Mouse (Mus musculus) kidney, adult 8-10 months (tissue): ENCODE data around the gene Crim1.
"Not testable (repeated sequence)": the region's sequence is repeated elsewhere in the genome, so short reads cannot be mapped to it uniquely, and the experiment has no call there.

Source experiments
- DNase-seq, 2 experiments: peaks; one replicate each; pipeline ENCODE4 v3.0.0; 2022

The Crim1 gene

DNA sequence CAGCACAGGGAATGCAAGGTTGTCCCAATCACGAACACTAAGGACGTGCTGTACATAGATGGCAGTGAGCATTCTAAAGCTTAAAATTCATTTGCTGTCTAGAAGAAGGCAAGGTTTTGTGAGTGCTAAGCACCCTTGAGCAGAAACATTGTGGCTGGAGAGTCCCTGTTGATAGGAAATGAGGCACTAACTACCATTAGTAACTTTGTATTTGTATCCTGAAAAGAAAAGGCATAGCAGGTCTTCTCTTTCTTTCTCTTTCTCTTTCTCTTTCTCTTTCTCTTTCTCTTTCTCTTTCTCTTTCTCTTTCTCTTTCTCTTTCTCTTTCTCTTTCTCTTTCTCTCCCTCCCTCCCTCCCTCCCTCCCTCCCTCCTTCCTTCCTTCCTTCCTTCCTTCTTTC is 53.5 kb downstream of the Crim1 start:
- DNase-seq = not testable (repeated sequence)

GRCm38 (mm10) chr17:78254256-78254655 is 54.2 kb downstream of the Crim1 start:
- DNase-seq = no peak

DNA sequence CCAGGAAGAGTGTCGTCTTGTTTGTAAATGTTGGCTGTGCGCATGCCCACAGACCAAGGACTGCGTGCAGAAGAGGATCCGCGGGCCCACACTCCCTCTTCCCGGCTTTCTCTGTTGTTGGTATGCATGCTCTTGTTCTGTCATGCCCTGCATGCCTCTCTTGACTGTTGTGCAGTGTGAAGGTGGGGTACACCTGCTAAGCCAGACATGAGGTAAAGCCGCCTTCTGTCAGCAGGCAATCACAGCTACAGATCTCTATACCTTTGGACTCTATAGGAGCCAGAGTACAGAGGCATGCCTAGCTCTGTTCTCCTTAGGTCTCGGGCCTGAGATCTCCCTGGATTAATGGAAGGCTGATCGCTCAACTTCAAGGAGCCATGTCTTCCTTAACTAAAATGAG is 55.7 kb downstream of the Crim1 start:
- no peak for DNase-seq

GRCm38 (mm10) chr17:78256534-78256933 is 56.5 kb downstream of the Crim1 start:
- peak in 1 of 2 experiments; percentile 54 for DNase-seq

- DNase-seq = no peak
Observed at GRCm38 (mm10) chr17:78261684-78262083, 61.6 kb downstream of the Crim1 start.

GRCm38 (mm10) chr17:78264116-78264515 is 64.1 kb downstream of the Crim1 start:
- DNase-seq = no peak

GRCm38 (mm10) chr17:78265135-78265534 is 65.1 kb downstream of the Crim1 start:
- no peak for DNase-seq

GRCm38 (mm10) chr17:78266271-78266670 is 66.2 kb downstream of the Crim1 start:
- peak in 1 of 2 experiments; percentile 34 for DNase-seq

GRCm38 (mm10) chr17:78268591-78268990 is 68.5 kb downstream of the Crim1 start:
- no peak for DNase-seq

DNA sequence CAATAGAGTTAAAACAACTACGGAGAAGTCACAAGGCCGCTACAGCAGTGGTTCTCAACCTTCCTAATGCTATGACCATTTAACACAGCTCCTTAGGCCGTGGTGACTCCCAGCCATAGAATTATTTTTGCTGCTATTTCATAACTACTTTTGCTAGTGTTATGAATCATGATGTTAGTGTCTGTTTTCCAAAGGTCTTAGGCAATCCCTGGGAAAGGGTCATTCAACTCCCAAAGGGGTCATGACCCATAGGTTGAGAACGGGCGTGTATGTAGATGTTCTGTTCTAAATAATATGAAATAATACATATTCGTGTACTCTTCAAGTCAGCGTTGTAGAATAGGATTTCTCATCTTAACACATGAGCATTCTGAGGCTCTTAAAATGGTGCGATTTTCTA is 69.3 kb downstream of the Crim1 start:
- no peak for DNase-seq

DNA sequence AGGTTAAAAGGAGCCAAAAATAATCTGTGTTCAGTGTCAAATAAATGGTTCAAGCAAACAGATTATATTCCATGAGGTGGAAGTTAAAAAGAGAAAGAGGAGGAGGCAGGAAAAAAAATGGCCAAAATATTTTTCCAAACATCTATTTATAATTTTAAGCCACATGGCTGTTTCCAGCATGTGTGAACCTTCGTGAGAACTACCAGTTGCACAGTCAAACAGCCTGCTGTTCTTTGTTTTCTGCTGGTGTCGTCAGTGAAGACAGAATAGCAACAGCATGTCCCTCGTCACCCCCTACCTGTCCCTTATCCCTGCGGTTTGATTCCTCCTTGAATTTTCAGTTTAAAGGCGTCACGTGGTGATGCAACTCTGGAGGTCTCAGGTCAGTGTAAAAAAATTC is 70.0 kb downstream of the Crim1 start:
- no peak for DNase-seq

DNA sequence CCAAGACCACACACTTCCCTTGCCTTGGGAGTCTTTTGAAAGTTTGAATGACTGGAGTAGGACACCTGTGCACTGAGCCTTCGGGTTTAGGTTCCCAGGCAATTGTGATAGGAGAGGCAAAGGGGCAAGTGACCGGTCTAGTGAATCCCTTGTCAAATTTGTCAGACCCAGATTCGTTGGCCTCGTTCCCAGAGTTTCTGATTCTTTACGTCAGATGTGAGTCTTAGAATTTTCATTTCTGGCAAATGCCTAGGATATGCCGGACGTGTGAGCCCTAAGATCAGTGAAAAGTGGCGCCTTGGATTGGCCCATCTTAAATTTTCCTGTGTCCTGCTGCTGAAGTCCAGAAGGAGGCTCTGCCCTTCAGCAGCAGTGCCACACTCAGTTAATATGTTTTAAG is 71.7 kb downstream of the Crim1 start:
- no peak for DNase-seq

DNA sequence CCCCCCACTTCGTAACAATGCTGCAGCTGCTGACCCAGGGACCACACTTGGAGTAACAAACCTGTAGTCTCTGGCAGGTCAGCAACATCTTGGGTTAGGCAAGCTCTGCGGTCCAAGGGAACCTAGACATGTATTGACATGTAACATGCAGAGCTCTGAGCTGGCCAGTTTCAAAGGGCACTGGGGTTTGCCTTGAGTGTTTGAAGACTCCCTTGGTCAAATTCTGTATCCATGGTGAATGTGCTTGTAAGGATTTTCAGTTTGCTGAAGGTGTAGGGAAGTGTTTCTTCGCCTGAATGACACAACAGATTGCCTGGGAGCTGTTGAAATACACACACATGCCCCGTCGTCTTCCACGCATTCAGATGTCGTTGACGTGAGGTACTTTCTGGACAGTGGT is 72.1 kb downstream of the Crim1 start:
- no peak for DNase-seq

GRCm38 (mm10) chr17:78272713-78273483 is 72.8 kb downstream of the Crim1 start:
- DNase-seq = peak; percentile 30 to 47

- peak; percentile 31 to 37 for DNase-seq
Observed at GRCm38 (mm10) chr17:78273875-78274274, 73.8 kb downstream of the Crim1 start.

DNA sequence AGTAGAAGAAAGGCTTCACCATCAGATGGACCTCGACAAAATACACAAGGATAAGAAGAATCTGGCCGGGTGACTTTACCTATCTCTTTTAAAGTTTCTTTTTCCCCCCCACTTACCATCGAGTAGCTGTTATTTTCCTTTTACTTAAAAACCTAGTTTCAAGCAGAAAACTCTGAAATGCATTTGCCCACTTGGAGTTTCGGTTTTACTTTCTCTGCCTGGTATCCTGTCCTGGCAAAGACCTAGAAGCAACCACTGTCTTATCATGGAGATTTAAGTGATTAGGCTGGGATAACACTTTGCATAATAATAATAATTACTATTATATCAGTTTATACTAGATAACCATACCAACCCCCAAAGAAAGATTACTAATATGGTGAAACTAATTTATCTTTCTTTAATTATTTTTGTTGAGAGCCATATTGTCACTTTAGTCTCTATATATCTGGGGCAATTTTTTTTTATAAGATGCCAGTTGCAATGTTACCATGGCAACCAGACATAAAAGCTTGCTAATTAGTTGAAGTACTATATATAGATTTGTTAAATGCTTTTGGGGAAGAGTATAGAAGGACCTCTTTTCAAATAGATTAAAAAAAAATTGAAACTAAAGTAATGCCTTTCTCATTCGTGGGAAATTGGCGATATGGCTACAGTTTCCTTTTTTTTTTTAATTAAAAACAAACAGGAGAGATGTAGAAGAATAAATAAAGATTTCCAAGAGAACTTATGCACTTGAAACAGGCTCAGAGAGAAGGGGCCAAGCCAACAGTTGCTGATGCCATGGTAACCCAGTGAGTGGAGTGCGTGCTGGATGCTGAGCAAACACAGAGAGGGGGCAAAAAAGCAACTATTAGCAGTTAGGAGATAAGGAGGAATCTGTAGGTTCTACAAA is 74.8 kb downstream of the Crim1 start:
- DNase-seq = no peak

DNA sequence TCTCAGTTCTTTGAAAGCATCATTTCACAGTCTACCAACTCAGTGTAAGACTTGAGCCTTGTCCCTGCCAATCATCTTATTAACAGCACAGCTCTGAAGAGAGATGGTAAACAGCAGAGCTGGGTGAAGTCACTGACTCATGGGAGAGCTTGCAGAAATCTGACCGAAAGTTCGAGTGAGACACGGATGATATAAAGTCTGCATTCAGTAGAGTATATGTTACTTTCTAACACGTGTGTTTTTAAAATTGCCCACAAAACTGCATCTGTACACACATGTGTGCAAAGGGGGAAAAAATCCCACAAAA is 75.4 kb downstream of the Crim1 start:
- no peak for DNase-seq

DNA sequence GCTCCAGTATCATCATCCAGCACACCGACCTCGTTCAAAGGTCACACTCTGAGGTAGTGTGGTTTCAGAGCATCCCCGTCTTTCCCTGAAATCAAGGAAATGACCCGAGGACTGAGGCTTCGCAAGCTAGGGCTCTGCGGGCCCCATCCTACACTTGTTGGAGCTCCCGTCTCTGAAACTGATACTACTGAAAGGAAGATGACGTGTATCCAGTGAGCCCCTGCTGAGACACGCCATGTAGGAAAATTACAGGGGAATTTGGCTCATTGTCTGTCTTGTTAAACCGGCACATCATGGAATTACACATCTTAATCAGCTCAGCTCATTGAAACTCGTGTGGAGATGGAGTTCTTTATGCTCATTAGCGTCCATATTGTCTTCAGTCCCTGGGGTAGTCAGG is 79.1 kb downstream of the Crim1 start:
- no peak for DNase-seq

- DNase-seq = no peak
Observed at GRCm38 (mm10) chr17:78280991-78281712, 81.1 kb downstream of the Crim1 start.

DNA sequence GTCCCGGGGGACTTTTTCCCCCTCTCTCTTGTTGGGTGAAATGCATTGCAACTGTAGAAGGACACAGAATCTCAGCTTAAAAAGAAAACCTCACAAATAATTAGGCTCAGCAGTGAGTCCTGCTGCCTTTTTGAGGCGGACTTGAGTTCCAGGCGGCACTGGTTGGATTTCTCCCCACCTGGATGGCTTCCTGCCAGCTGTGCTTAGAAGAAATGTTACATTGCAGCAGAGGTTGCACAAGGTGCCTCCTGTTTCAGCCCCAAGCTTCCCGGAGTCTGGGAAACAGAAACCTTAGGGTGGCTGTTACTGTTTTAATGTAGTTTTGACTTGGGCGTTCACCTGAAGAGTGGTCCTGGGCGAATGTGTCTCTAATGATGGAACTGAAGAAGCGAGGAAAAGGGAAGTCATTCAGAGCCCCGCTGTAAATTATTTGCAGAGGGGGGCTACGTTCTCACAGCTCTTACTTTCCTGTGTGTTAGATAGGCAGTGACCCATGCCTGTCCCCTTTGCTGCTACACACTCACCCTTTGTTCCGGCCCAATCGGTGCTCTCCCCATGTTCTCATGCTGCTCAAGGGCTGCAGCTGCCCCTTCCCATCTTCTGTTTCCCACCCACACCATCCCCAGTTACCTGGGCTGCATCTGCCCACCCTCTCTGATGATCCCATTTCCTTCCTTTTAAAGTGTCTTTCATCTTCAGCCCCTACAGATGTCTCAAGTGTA is 83.4 kb downstream of the Crim1 start:
- DNase-seq = peak; percentile 56 to 65

DNA sequence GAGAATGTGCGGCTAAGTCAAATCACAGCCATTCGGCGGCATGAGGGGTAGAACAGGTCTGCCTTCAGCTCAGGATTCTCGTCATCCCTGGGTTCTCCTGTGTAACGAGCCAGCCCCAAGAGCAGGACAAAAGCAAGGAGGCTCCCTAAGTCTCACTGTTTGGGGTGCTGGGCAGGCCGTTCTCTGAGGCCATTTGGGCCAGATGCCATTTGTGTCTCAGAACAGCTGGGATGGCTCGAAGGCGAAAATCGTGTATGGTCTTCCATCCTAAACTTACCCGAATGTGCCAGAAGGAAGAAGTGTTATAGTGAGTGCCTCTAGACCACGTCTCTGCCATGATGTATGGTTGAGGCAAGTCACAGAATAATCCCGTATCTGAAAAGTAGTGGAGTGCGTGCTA is 86.0 kb downstream of the Crim1 start:
- DNase-seq = no peak

GRCm38 (mm10) chr17:78287391-78287790 is 87.3 kb downstream of the Crim1 start:
- no peak for DNase-seq
